Mouse (Mus musculus) lung, embryonic 14.5 days (tissue): Measurements from ENCODE around the gene Gpa33. TPM values are rescaled to one million over a fixed set of nuclear protein-coding genes. Genes with fewer than 3 reads are reported as not detected.

Source experiments
- ATAC-seq: fragments of 200-750 bp; cut with Nextera tagmentation; 2 replicates; pipeline ENCODE4 v1.8.0; 2017; ENCODE audit warnings: mild to moderate bottlenecking, moderate TSS enrichment, moderate library complexity; ENCODE audit not compliant: insufficient read depth
- DNase-seq: peaks from one replicate; pipeline ENCODE4 v3.0.0-alpha.2; 2015
- H3K27ac ChIP-seq: fragments of 300-500 bp; sonication (generic); 2 replicates; pipeline ENCODE4 v1.5.1; 2014; ENCODE audit warnings: low read depth, mild to moderate bottlenecking, moderate library complexity
- H3K27me3 ChIP-seq: fragments of 300-500 bp; sonication (generic); 2 replicates; pipeline ENCODE4 v1.6.1; 2014; ENCODE audit warnings: low read length, control low read depth; ENCODE audit not compliant: insufficient read depth
- H3K36me3 ChIP-seq: fragments of 300-500 bp; sonication (generic); 2 replicates; pipeline ENCODE4 v1.6.1; 2014; ENCODE audit warnings: control low read depth; ENCODE audit not compliant: insufficient read depth
- H3K4me1 ChIP-seq: fragments of 300-500 bp; sonication (generic); 2 replicates; pipeline ENCODE4 v1.6.1; 2014; ENCODE audit warnings: antibody characterized with exemption, control low read depth; ENCODE audit not compliant: insufficient read depth
- H3K4me2 ChIP-seq: fragments of 300-500 bp; sonication (generic); 2 replicates; pipeline ENCODE4 v1.6.1; 2014; ENCODE audit warnings: mild to moderate bottlenecking
- H3K4me3 ChIP-seq: fragments of 300-500 bp; sonication (generic); 2 replicates; pipeline ENCODE4 v1.5.1; 2014; ENCODE audit warnings: low read depth, low read length
- H3K9ac ChIP-seq: fragments of 300-500 bp; sonication (generic); 2 replicates; pipeline ENCODE4 v1.6.1; 2014
- H3K9me3 ChIP-seq: fragments of 300-500 bp; sonication (generic); 2 replicates; pipeline ENCODE4 v1.6.1; 2016; ENCODE audit warnings: low read depth, low read length, control low read depth
- CTCF ChIP-seq: IDR thresholded peaks from 2 replicates; pipeline ENCODE4 v1.5.1; 2016; ENCODE audit warnings: antibody characterized with exemption, low read depth
- WGBS: fragments of 180-500 bp; shearing (Covaris S2); extraction: QIAGEN DNeasy Blood & Tissue Kit; methylation state at CpG from one replicate; pipeline ENCODE4 v1.1.7; 2014; 5-methylcytosine and 5-hydroxymethylcytosine counted together
- polyA plus RNA-seq: library from polyadenylated mRNA; unstranded; fragments of >200 nt; fragmentation: Nextera tagmentation; extraction: Ambion mirVana; gene quantifications from 2 replicates; pipeline ENCODE4 v1.2.1, GENCODE M21; 2014

The Gpa33 gene
- polyA plus RNA-seq, 1 experiment from 2014 or later = not detected

GRCm38 (mm10) chr1:166123045-166123444 lies 7.0 kb upstream of the Gpa33 start:
- Histone ChIP-seq H3K4me3 (no peak overlapping the region), H3K27ac (no peak overlapping the region), H3K27me3 (no peaks in the 10 kb centered on the region), H3K4me2 (no peak overlapping the region), H3K9ac (no peak overlapping the region), H3K9me3 (no peaks in the 10 kb centered on the region), H3K4me1 (peaks cover 7% of the 10 kb centered on the region; the same call in 1 of the 2 replicates), H3K36me3 (no peaks in the 10 kb centered on the region)
- no peak for DNase-seq
- WGBS = 95% methylated on average over 1 of the region's 1 CpGs
- no peak for TF ChIP-seq CTCF
- no peak for ATAC-seq

- TF ChIP-seq CTCF = no peak
- H3K27ac ChIP-seq = no peak overlapping the region
- H3K9ac ChIP-seq = no peak overlapping the region
- H3K9me3 ChIP-seq = no peaks in the 10 kb centered on the region
- no peak overlapping the region for H3K4me2 ChIP-seq
- H3K4me3 ChIP-seq = no peak overlapping the region
- peaks cover 10% of the 10 kb centered on the region; the same call in 1 of the 2 replicates for H3K4me1 ChIP-seq
- 92% methylated on average over 8 of the region's 8 CpGs for WGBS
- ATAC-seq (no peak), DNase-seq (no peak)
- no peaks in the 10 kb centered on the region for H3K27me3 ChIP-seq
- H3K36me3 ChIP-seq = no peaks in the 10 kb centered on the region
These were observed 6.3 kb upstream of the Gpa33 start for GRCm38 (mm10) chr1:166123751-166124150.

GRCm38 (mm10) chr1:166124932-166125593 lies 5.0 kb upstream of the Gpa33 start:
- WGBS = 62% methylated on average over 8 of the region's 8 CpGs
- H3K4me1 ChIP-seq = peaks cover 10% of the 10 kb centered on the region; the same call in 1 of the 2 replicates
- no peaks in the 10 kb centered on the region for H3K9me3 ChIP-seq
- ATAC-seq (no peak), DNase-seq (no peak)
- H3K36me3 ChIP-seq = no peaks in the 10 kb centered on the region
- H3K4me2 ChIP-seq = no peak overlapping the region
- no peaks in the 10 kb centered on the region for H3K27me3 ChIP-seq
- H3K4me3 ChIP-seq = no peak overlapping the region
- no peak overlapping the region for H3K27ac ChIP-seq
- H3K9ac ChIP-seq = no peak overlapping the region
- TF ChIP-seq CTCF = no peak

- no peak for DNase-seq
- Histone ChIP-seq H3K9ac (no peak overlapping the region), H3K4me1 (peaks cover 10% of the 10 kb centered on the region; the same call in 1 of the 2 replicates), H3K27me3 (no peaks in the 10 kb centered on the region), H3K36me3 (no peaks in the 10 kb centered on the region), H3K4me2 (no peak overlapping the region), H3K9me3 (no peaks in the 10 kb centered on the region), H3K27ac (no peak overlapping the region), H3K4me3 (no peak overlapping the region)
- WGBS = 90% methylated on average over 6 of the region's 6 CpGs
- no peak for TF ChIP-seq CTCF
- no peak for ATAC-seq
These were observed 3.7 kb upstream of the Gpa33 start for GRCm38 (mm10) chr1:166126290-166126689.

- no peak for TF ChIP-seq CTCF
- Histone ChIP-seq H3K4me1 (peaks cover 14% of the 10 kb centered on the region; the same call in 1 of the 2 replicates), H3K9me3 (no peaks in the 10 kb centered on the region), H3K4me2 (peak overlapping the region; percentile 38), H3K4me3 (no peak overlapping the region), H3K27ac (no peak overlapping the region), H3K36me3 (no peaks in the 10 kb centered on the region), H3K9ac (no peak overlapping the region), H3K27me3 (no peaks in the 10 kb centered on the region)
- ATAC-seq = peak; percentile 21; the same call in 1 of the 2 replicates
- WGBS = 38% methylated on average over 9 of the region's 9 CpGs
- no peak for DNase-seq
These were observed 3.2 kb upstream of the Gpa33 start for GRCm38 (mm10) chr1:166126795-166127194.

- 32% methylated on average over 4 of the region's 4 CpGs for WGBS
- H3K4me3 ChIP-seq = peak within 1 kb of the TSS; percentile 6; the same call in 1 of the 2 replicates
- no peaks in the 10 kb centered on the region for H3K27me3 ChIP-seq
- no peaks in the 10 kb centered on the region for H3K36me3 ChIP-seq
- DNase-seq (peak; percentile 65), ATAC-seq (0 out of 2 replicates have a peak, but pooled peaks have one; percentile 22)
- no peak for TF ChIP-seq CTCF
- peak within 1 kb of the TSS; percentile 33; the same call in 1 of the 2 replicates for H3K27ac ChIP-seq
- peak within 1 kb of the TSS; percentile 27; the same call in 1 of the 2 replicates for H3K9ac ChIP-seq
- H3K9me3 ChIP-seq = no peaks in the 10 kb centered on the region
- peak within 1 kb of the TSS; percentile 38 for H3K4me2 ChIP-seq
- H3K4me1 ChIP-seq = peaks cover 17% of the 10 kb centered on the region; the same call in 1 of the 2 replicates
These were observed 2.3 kb upstream of the Gpa33 start, which contains the start of gene Dusp27 for GRCm38 (mm10) chr1:166127719-166128118. Gene Dusp27 (minus strand): TSS chr1:166127922.

GRCm38 (mm10) chr1:166128551-166128950 lies 1.5 kb upstream of the Gpa33 start:
- no peak for TF ChIP-seq CTCF
- Histone ChIP-seq H3K27ac (no peak overlapping the region), H3K27me3 (no peaks in the 10 kb centered on the region), H3K9me3 (no peaks in the 10 kb centered on the region), H3K4me1 (peaks cover 17% of the 10 kb centered on the region; the same call in 1 of the 2 replicates), H3K9ac (no peak overlapping the region), H3K4me3 (no peak overlapping the region), H3K4me2 (no peak overlapping the region), H3K36me3 (no peaks in the 10 kb centered on the region)
- DNase-seq (no peak), ATAC-seq (no peak)
- WGBS = 84% methylated on average over 5 of the region's 5 CpGs
